Comparison of ENCODE assay signal across 8 mouse cellular contexts in the genomic region with DNA sequence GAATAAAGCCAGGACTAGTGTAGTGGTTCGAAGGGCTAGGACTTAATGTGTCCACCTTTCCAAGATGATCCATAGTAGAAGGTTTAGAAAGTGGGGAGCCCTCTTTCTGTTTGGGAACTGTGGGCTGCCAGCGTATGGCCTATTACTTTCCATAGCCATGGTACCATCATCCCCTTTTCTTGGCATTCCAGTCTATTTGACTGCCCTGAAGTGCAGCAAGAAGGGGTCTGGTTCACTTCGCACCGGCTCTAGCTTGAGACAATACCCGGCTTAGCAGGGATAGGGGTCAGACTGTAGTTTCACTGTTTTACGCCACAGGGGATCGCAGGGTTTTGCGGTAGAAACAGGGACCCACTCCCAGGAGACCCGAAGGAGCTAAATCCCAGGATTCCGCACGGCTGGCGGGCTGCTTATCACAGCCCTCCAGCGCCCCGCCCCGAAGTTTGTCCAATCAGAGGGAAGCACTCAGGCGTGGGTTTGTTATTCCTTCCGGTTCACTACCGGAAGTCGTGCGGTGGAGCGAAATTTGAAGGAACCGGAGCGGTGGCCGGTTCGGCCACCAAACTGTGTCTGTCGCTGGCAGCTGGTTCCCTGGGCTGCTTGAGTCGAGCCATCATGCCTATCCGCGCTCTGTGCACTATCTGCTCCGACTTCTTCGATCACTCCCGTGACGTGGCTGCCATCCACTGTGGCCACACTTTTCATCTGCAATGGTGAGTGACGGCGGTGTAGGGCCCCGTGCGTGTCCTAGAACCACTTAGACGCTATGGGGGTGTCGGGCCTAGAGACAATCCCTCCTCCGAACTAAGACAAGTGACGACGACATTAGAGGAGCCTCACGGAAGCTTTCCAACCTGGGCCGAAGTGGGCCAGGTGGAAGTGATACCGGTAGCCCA. TPM values are rescaled to one million over a fixed set of nuclear protein-coding genes. Genes with fewer than 3 reads are reported as not detected.
A peak's percentile ranks its signal among the peaks of the same experiment; 100 is the strongest.
DNase-seq lines count a peak whose midpoint lies in the region; ATAC-seq and TF ChIP-seq lines count a peak whose summit lies in the region.

No protein-coding gene starts in this region.

- peaks cover 49% of the 10 kb centered on the region for H3K79me2 ChIP-seq in C2C12 (ENCODE audit: control insufficient read depth, insufficient read depth)

- H3K79me3 ChIP-seq in C2C12 (ENCODE audit: low read depth), result peaks cover 29% of the 10 kb centered on the region

- peak overlapping the region; percentile 78 for H3K4me3 ChIP-seq in C2C12 (ENCODE audit: insufficient read depth, poor library complexity, severe bottlenecking)
- peak overlapping the region; percentile 59 for H3K4me3 ChIP-seq in heart, embryonic 11.5 days (ENCODE audit: low read depth, low read length)
- H3K4me3 ChIP-seq in kidney, embryonic 15.5 days (replicated peaks), result peak overlapping the region; percentile 83
- peak overlapping the region; percentile 68 for H3K4me3 ChIP-seq in limb, embryonic 15.5 days
- peak overlapping the region; percentile 49 for H3K4me3 ChIP-seq in midbrain, postnatal 0 days (ENCODE audit: low read depth, low read length)

- TF ChIP-seq CTCF in C2C12 (IDR thresholded peaks at IDR 0.05; ENCODE audit: control insufficient read depth, insufficient read depth, insufficient read length), result no peak
- TF ChIP-seq CTCF in brain, embryonic 14.5 days (IDR thresholded peaks at IDR 0.05; ENCODE audit: borderline replicate concordance, extremely low read depth, insufficient read depth, insufficient read length), result no peak
- no peak for TF ChIP-seq CTCF in midbrain, postnatal 0 days (IDR thresholded peaks at IDR 0.05)

- H3K27me3 ChIP-seq in C2C12 (ENCODE audit: control insufficient read depth, insufficient read depth, insufficient read length), result no peaks in the 10 kb centered on the region
- no peaks in the 10 kb centered on the region for H3K27me3 ChIP-seq in heart, embryonic 11.5 days (ENCODE audit: control insufficient read depth, insufficient read depth, low read length)
- H3K27me3 ChIP-seq in kidney, embryonic 15.5 days, result no peaks in the 10 kb centered on the region
- no peaks in the 10 kb centered on the region for H3K27me3 ChIP-seq in limb, embryonic 15.5 days
- H3K27me3 ChIP-seq in midbrain, postnatal 0 days (ENCODE audit: insufficient read depth, low read length), result no peaks in the 10 kb centered on the region

- H3K4me2 ChIP-seq in heart, embryonic 11.5 days, result peak overlapping the region; percentile 78
- H3K4me2 ChIP-seq in kidney, embryonic 15.5 days, result peak overlapping the region; percentile 83
- peak overlapping the region; percentile 64 for H3K4me2 ChIP-seq in limb, embryonic 15.5 days
- H3K4me2 ChIP-seq in midbrain, postnatal 0 days (ENCODE audit: low read depth, low read length, poor library complexity, severe bottlenecking), result peak overlapping the region; percentile 63

- DNase-seq in brain, embryonic 14.5 days (ENCODE audit: low read depth), result peak; percentile 97
- peak; percentile 95 for DNase-seq in midbrain, postnatal 0 days (ENCODE audit: low spot score)
- peak; percentile 76 to 94 for DNase-seq in spleen, postnatal 10 days (ENCODE audit: low spot score in 2 of 2)

- WGBS in heart, embryonic 11.5 days (ENCODE audit: insufficient replicate concordance), result 17% methylated on average over 45 of the region's 45 CpGs
- WGBS in kidney, embryonic 15.5 days, result 14% methylated on average over 45 of the region's 45 CpGs
- WGBS in limb, embryonic 15.5 days, result 15% methylated on average over 45 of the region's 45 CpGs
- WGBS in midbrain, postnatal 0 days, result 13% methylated on average over 45 of the region's 45 CpGs

- peak; percentile 90 for ATAC-seq in erythroblast, adult 5-6 weeks (replicated peaks; ENCODE audit: low FRiP score, poor library complexity, severe bottlenecking)
- ATAC-seq in heart, embryonic 11.5 days (replicated peaks; ENCODE audit: insufficient number of reproducible peaks, low FRiP score, low TSS enrichment), result peak; percentile 81
- ATAC-seq in kidney, embryonic 15.5 days (replicated peaks; ENCODE audit: low FRiP score), result peak; percentile 95
- peak; percentile 77 for ATAC-seq in limb, embryonic 15.5 days (ENCODE audit: insufficient number of reproducible peaks, low FRiP score, low TSS enrichment, low read depth)
- peak; percentile 90 for ATAC-seq in midbrain, postnatal 0 days (ENCODE audit: low FRiP score)

- H3K9me3 ChIP-seq in heart, embryonic 11.5 days (replicated peaks; ENCODE audit: control insufficient read depth, low read length), result no peaks in the 10 kb centered on the region
- no peaks in the 10 kb centered on the region for H3K9me3 ChIP-seq in kidney, embryonic 15.5 days (replicated peaks)
- H3K9me3 ChIP-seq in limb, embryonic 15.5 days, result no peaks in the 10 kb centered on the region
- no peaks in the 10 kb centered on the region for H3K9me3 ChIP-seq in midbrain, postnatal 0 days (ENCODE audit: low read length)

- peak overlapping the region; percentile 62; the same call in 1 of the 2 replicates for H3K27ac ChIP-seq in heart, embryonic 11.5 days (ENCODE audit: low read depth, low read length)
- peak overlapping the region; percentile 71 for H3K27ac ChIP-seq in kidney, embryonic 15.5 days
- H3K27ac ChIP-seq in limb, embryonic 15.5 days, result peak overlapping the region; percentile 75
- H3K27ac ChIP-seq in midbrain, postnatal 0 days (ENCODE audit: low read depth, low read length), result peak overlapping the region; percentile 70

- H3K4me1 ChIP-seq in heart, embryonic 11.5 days (ENCODE audit: control insufficient read depth, insufficient read depth, low read length), result peaks cover 9% of the 10 kb centered on the region
- peaks cover 24% of the 10 kb centered on the region for H3K4me1 ChIP-seq in kidney, embryonic 15.5 days
- peaks cover 14% of the 10 kb centered on the region for H3K4me1 ChIP-seq in limb, embryonic 15.5 days
- no peaks in the 10 kb centered on the region for H3K4me1 ChIP-seq in midbrain, postnatal 0 days (ENCODE audit: insufficient read depth, low read length)

- H3ac ChIP-seq in C2C12 (ENCODE audit: control insufficient read depth, insufficient read length, low read depth), result peak overlapping the region; percentile 80

- peak; percentile 40; the same call in 1 of the 2 replicates for TF ChIP-seq POLR2A in brain, embryonic 14.5 days (IDR thresholded peaks at IDR 0.05; ENCODE audit: borderline replicate concordance, extremely low read depth, insufficient read depth, insufficient read length, poor library complexity, severe bottlenecking)

- H3K36me3 ChIP-seq in C2C12 (ENCODE audit: control insufficient read depth, insufficient read depth), result no peaks in the 10 kb centered on the region
- no peaks in the 10 kb centered on the region for H3K36me3 ChIP-seq in heart, embryonic 11.5 days (ENCODE audit: control insufficient read depth, insufficient read depth, low read length)
- H3K36me3 ChIP-seq in kidney, embryonic 15.5 days, result peaks cover 5% of the 10 kb centered on the region; the same call in 1 of the 2 replicates
- no peaks in the 10 kb centered on the region for H3K36me3 ChIP-seq in limb, embryonic 15.5 days
- H3K36me3 ChIP-seq in midbrain, postnatal 0 days (ENCODE audit: insufficient read depth, low read length), result peaks cover 26% of the 10 kb centered on the region

- peak overlapping the region; percentile 75 for H3K9ac ChIP-seq in heart, embryonic 11.5 days (ENCODE audit: low read depth, low read length)
- H3K9ac ChIP-seq in kidney, embryonic 15.5 days, result peak overlapping the region; percentile 66
- H3K9ac ChIP-seq in limb, embryonic 15.5 days, result peak overlapping the region; percentile 54
- H3K9ac ChIP-seq in midbrain, postnatal 0 days (replicated peaks; ENCODE audit: low read length, poor library complexity, severe bottlenecking), result peak overlapping the region; percentile 29; the same call in 1 of the 2 replicates

RNA-seq across cellular contexts. Expression of a gene that starts 0.8 kb away (rescaled TPM):
- 18.5 TPM for polyA plus RNA-seq in C2C12 (2012; fragmentation: generic; extraction: Trizol)
- polyA plus RNA-seq in brain, embryonic 14.5 days (2012; rRNA removed), result 6.9 and 7.8 TPM in 2 replicates
- 2.5 and 4.4 TPM in 2 replicates for total RNA-seq in erythroblast, adult 5-6 weeks (2015; ENCODE audit: low replicate concordance)
- 12.5 and 15.2 TPM in 2 replicates for total RNA-seq in erythroblast, adult 5-6 weeks (2017; ENCODE audit: low replicate concordance)
- 14.5 and 16.7 TPM in 2 replicates for polyA plus RNA-seq in heart, embryonic 11.5 days (2014; fragmentation: Nextera tagmentation; extraction: Ambion mirVana)
- 21.8 and 25.0 TPM in 2 replicates for polyA plus RNA-seq in kidney, embryonic 15.5 days (2015; fragmentation: Nextera tagmentation; extraction: Ambion mirVana)
- polyA plus RNA-seq in limb, embryonic 15.5 days (2015; fragmentation: Nextera tagmentation; extraction: Ambion mirVana), result 16.1 and 19.5 TPM in 2 replicates
- 9.0 and 11.4 TPM in 2 replicates for total RNA-seq in midbrain, postnatal 0 days (2014; rRNA removed)
- polyA plus RNA-seq in midbrain, postnatal 0 days (2015; fragmentation: Nextera tagmentation; extraction: Ambion mirVana), result 11.6 and 12.0 TPM in 2 replicates

RNA-seq across cellular contexts. Expression of a gene that starts 15.2 kb away (rescaled TPM):
- polyA plus RNA-seq in C2C12 (2012; fragmentation: generic; extraction: Trizol), result 0.07 TPM
- polyA plus RNA-seq in brain, embryonic 14.5 days (2012; rRNA removed), result 40.3 and 70.1 TPM in 2 replicates
- not detected in 2 replicates for total RNA-seq in erythroblast, adult 5-6 weeks (2015; ENCODE audit: low replicate concordance)
- total RNA-seq in erythroblast, adult 5-6 weeks (2017; ENCODE audit: low replicate concordance), result not detected in 2 replicates
- polyA plus RNA-seq in heart, embryonic 11.5 days (2014; fragmentation: Nextera tagmentation; extraction: Ambion mirVana), result 0.46 and 0.70 TPM in 2 replicates
- polyA plus RNA-seq in kidney, embryonic 15.5 days (2015; fragmentation: Nextera tagmentation; extraction: Ambion mirVana), result 1.6 and 2.2 TPM in 2 replicates
- polyA plus RNA-seq in limb, embryonic 15.5 days (2015; fragmentation: Nextera tagmentation; extraction: Ambion mirVana), result 5.8 and 6.7 TPM in 2 replicates
- total RNA-seq in midbrain, postnatal 0 days (2014; rRNA removed), result 133 and 153 TPM in 2 replicates
- polyA plus RNA-seq in midbrain, postnatal 0 days (2015; fragmentation: Nextera tagmentation; extraction: Ambion mirVana), result 136 and 149 TPM in 2 replicates

RNA-seq across cellular contexts. Expression of a gene that starts 22.4 kb away (rescaled TPM):
- not detected for polyA plus RNA-seq in C2C12 (2012; fragmentation: generic; extraction: Trizol)
- polyA plus RNA-seq in brain, embryonic 14.5 days (2012; rRNA removed), result not detected in 2 replicates
- total RNA-seq in erythroblast, adult 5-6 weeks (2015; ENCODE audit: low replicate concordance), result not detected in 2 replicates
- total RNA-seq in erythroblast, adult 5-6 weeks (2017; ENCODE audit: low replicate concordance), result not detected in 2 replicates
- not detected in 2 replicates for polyA plus RNA-seq in heart, embryonic 11.5 days (2014; fragmentation: Nextera tagmentation; extraction: Ambion mirVana)
- not detected in 2 replicates for polyA plus RNA-seq in kidney, embryonic 15.5 days (2015; fragmentation: Nextera tagmentation; extraction: Ambion mirVana)
- not detected in 2 replicates for polyA plus RNA-seq in limb, embryonic 15.5 days (2015; fragmentation: Nextera tagmentation; extraction: Ambion mirVana)
- 0.05 TPM in 1 of 2 replicates, not detected in the other for total RNA-seq in midbrain, postnatal 0 days (2014; rRNA removed)
- not detected in 2 replicates for polyA plus RNA-seq in midbrain, postnatal 0 days (2015; fragmentation: Nextera tagmentation; extraction: Ambion mirVana)

RNA-seq across cellular contexts. Expression of a gene that starts 24.6 kb away (rescaled TPM):
- 0.51 TPM for polyA plus RNA-seq in C2C12 (2012; fragmentation: generic; extraction: Trizol)
- 4.3 and 5.8 TPM in 2 replicates for polyA plus RNA-seq in brain, embryonic 14.5 days (2012; rRNA removed)
- 392 and 403 TPM in 2 replicates for total RNA-seq in erythroblast, adult 5-6 weeks (2015; ENCODE audit: low replicate concordance)
- total RNA-seq in erythroblast, adult 5-6 weeks (2017; ENCODE audit: low replicate concordance), result 364 and 493 TPM in 2 replicates
- polyA plus RNA-seq in heart, embryonic 11.5 days (2014; fragmentation: Nextera tagmentation; extraction: Ambion mirVana), result 43.9 and 47.8 TPM in 2 replicates
- polyA plus RNA-seq in kidney, embryonic 15.5 days (2015; fragmentation: Nextera tagmentation; extraction: Ambion mirVana), result 22.2 and 30.9 TPM in 2 replicates
- polyA plus RNA-seq in limb, embryonic 15.5 days (2015; fragmentation: Nextera tagmentation; extraction: Ambion mirVana), result 22.7 and 24.9 TPM in 2 replicates
- 1.9 and 4.2 TPM in 2 replicates for total RNA-seq in midbrain, postnatal 0 days (2014; rRNA removed)
- polyA plus RNA-seq in midbrain, postnatal 0 days (2015; fragmentation: Nextera tagmentation; extraction: Ambion mirVana), result 5.0 and 5.7 TPM in 2 replicates

RNA-seq across cellular contexts. Expression of a gene that starts 32.1 kb away (rescaled TPM):
- not detected for polyA plus RNA-seq in C2C12 (2012; fragmentation: generic; extraction: Trizol)
- polyA plus RNA-seq in brain, embryonic 14.5 days (2012; rRNA removed), result 1.3 and 1.7 TPM in 2 replicates
- total RNA-seq in erythroblast, adult 5-6 weeks (2015; ENCODE audit: low replicate concordance), result 0.96 and 4.4 TPM in 2 replicates
- total RNA-seq in erythroblast, adult 5-6 weeks (2017; ENCODE audit: low replicate concordance), result 5.3 and 12.9 TPM in 2 replicates
- 3.2 and 4.0 TPM in 2 replicates for polyA plus RNA-seq in heart, embryonic 11.5 days (2014; fragmentation: Nextera tagmentation; extraction: Ambion mirVana)
- 4.5 and 6.2 TPM in 2 replicates for polyA plus RNA-seq in kidney, embryonic 15.5 days (2015; fragmentation: Nextera tagmentation; extraction: Ambion mirVana)
- 6.9 and 7.4 TPM in 2 replicates for polyA plus RNA-seq in limb, embryonic 15.5 days (2015; fragmentation: Nextera tagmentation; extraction: Ambion mirVana)
- total RNA-seq in midbrain, postnatal 0 days (2014; rRNA removed), result 0.55 TPM in 1 of 2 replicates, not detected in the other
- polyA plus RNA-seq in midbrain, postnatal 0 days (2015; fragmentation: Nextera tagmentation; extraction: Ambion mirVana), result 0.33 and 0.48 TPM in 2 replicates

Comparison
In these comparisons a context has a peak if more than half of its experiments do, and no peak if none do; other contexts are left out.
1. Peak in every context shown above with its lines: DNase-seq, ATAC-seq, H3K4me3 ChIP-seq and H3K27ac ChIP-seq.